Mouse (Mus musculus): ENCODE measurements around the gene Nupr1.

GRCm38 (mm10) chr7:126601896-126602295 is 28.8 kb downstream of the Nupr1 start:
- TF ChIP-seq CTCF (IDR thresholded peaks at IDR 0.05; ENCODE audit: low read depth) (no peak), EP300 (IDR thresholded peaks at IDR 0.05; ENCODE audit: low read depth) (no peak)

Measured in liver, embryonic 14.5 days (tissue).